Mouse (Mus musculus) retina, postnatal 1 day (tissue): ENCODE data around the gene Tlcd2.

Source experiments
- DNase-seq: peaks from one replicate; pipeline ENCODE4 v3.0.0-alpha.2; 2012

Tlcd2 gene

DNA sequence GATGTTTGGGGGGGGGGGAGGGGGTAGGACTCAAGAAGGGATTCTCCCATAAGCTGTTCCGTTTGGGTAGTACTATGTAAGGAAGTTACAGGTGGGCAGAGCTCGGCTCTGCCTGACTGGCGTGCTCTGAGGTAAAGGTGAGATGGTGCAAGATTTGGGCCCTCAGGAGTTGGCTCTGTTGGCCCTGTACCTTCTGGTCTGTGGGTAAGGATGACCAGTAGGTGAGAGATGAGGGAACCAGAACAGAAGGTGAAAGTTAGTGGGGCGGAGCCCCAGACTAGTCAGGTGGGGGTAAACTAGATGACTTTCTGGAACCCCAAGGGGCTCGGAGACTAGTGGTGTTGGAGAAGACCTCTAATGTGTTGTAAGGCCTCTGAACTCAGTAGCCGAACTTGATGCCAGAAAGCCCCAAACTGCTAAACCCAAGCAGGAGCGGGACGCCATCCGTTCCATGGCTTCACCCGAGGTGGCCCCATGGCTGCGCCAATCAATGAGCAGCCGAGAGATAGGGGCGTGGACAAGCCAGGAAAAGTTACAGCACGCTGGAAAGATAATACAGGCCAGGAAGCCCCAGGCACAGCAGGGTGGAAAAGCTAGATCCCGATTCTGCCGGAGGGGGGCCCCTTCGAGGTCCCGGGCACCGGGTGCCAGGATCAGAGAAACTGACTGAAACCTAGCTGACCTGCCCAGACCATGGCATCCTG is 6.1 kb downstream of the Tlcd2 start:
- peak; percentile 68 for DNase-seq

DNA sequence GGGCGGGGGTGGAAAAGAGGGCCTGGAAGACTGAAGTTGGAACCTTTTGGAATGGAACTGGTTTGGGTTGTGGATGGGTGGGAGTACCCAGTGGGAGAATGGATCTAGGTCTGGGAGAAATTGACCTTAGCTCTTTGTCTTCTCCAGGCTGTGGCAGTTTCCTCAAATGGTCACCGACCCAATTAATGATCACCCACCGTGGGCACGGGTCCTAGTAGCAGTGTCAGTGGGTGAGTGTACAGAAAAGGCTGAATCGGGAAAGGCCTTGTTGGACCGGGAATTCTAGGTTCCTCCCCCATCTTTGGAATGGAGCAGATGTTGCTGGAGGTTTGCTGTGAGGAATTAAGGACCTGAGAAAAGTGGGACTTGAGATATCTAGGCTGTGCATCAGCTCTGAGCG is 6.9 kb downstream of the Tlcd2 start:
- DNase-seq: no peak

DNA sequence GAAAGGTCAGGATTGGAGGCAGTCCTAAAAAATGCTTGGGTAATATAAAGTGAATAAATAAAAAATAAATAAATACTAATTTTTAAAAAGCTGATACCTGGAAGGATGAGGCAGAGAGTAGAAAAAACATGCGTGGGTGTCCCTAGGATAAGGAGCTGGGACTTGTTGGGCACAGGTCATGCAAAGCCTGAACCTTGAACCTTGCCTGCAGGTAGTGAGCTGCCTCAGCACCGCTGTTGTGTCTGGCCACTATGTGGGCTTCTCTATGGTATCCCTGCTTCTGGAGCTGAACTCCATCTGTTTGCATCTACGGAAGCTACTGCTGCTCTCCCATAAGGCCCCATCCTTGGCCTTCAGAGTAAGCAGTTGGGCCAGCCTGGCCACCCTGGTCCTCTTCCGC is 7.7 kb downstream of the Tlcd2 start:
- no peak for DNase-seq

DNA sequence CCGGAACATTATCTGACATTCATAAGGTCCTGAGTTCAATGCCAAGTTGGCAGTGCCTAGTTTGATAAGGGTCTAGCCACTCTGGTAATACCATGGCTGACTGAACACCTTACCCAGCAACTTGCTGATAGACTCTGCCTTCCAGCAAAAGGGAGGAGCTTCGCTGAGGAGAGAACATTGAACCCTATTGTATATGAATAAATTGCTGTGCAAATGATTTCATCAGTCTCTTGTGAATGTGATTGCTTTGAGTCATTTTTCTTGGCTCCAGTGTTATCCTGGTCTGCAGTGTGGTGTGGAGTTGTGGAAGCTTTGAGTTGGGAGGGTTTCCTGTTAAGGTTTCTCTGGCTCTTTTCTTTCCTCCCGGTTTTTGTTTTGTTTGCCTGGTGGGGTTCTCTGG is 9.2 kb downstream of the Tlcd2 start:
- DNase-seq: no peak

DNA sequence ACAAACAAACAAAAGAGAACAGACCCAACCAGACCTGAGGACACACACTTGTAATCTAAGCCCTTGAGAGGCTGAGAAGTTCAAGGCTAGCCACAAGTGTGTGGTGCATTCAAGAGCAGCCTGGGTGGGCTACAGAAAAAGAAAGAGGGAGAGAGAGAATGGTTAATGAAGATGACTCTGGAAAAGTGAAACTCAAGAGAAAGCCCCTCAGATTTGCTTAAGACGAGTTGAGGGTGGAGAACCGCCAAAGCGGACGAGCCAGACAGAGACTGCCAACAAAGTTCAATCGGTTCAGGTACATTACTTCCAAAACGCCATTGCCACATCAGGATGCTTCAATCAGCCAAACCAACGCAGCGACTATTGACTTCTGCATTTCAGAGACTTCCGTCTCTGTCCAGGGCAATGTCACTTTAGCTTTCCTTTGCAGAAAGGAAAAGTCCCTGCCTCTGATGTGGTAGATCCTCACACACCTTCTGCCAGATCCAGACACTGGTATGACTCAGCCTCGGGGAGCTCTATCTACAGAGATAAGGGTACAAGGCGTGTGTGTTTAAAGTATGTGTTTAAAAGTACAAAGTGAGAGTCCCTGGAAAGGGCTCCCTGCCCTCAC is 11.1 kb downstream of the Tlcd2 start:
- no peak for DNase-seq

DNA sequence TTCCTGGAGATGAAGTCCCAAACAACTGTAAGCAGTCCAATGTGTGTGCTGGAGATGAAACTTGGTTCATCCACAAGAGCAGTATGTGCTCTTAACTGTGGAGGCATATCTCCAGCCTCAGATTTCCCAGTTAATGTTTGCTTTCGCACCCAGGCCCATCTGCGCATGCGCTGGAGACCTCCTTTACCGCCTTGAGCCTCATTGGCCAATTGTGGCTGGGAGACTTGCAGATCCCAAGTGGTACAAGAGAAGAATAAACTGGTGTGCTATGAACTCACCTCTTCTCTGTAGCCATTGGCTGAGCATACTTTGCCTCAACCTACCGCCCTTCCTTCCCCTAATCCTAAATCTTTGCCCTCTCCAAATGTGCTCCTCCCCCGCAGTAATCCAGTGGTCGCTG is 11.9 kb downstream of the Tlcd2 start:
- DNase-seq: no peak

DNA sequence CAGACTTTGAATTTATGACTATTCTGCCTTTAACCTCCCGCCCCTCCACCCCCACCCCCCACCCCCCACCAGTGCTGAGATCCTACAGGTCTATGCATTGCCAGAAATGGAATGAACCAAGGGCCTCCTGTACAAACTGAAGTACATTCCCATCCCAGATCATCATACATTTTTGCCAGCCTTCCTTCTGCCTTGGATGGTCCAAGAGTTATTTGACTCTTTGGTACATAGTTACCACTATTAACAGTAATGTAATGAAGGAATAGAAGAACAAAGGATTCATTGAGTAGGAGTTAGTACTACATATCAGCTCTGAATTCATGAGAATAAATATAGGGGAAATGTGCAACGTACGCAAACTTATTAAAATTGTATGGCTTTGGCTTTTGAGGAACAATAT is 24.7 kb downstream of the Tlcd2 start:
- no peak for DNase-seq

DNA sequence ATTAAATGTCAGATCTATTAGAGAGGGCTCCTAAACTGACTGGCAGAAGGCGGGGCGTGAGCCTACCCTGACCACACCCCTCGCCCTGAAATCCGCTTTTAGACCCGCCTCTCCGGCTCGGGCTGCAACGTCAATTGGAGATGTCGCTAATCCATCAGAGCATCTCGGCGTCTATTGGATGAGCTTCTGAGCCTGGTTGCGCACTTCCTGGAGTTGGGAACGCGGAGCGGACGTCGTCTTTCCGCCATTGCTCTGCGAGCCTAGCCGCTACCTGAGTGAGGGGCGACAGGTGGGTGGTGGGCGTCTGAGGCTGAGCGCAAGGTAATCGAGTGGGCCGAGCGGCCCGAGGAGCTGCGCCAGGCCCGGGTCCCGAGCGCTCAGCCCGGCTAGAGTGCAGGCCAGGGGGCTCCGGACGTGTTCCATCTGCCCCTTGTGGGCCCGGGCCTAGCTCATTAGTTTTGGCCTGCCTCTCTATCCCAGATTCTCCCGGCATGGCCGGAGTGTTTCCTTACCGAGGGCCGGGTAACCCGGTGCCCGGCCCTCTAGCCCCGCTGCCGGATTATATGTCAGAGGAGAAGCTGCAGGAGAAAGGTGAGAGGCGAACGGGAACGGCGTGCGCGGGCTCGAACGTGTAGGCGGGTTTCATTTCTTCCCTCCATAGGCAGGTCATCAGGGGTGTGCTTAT is 25.2 kb downstream of the Tlcd2 start, which contains the start of gene Prpf8:
Gene Prpf8 (plus strand): TSS at position 216 of the 685 bp plus-strand sequence.
- DNase-seq: peak; percentile 98

DNA sequence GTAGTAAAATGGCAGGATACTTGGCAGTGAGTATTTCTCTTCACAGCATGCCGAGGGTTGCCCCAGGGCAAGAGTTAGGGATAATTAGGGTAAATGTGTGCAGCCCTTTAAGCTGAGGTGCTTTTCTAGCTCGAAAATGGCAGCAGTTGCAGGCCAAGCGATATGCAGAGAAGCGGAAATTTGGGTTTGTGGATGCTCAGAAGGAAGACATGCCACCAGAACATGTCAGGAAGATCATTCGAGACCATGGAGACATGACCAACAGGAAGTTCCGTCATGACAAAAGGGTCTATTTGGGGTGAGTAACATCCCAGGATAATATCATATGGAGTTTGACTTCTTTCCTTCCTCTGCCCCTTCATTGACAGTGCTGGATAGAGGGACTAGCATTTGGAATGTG is 26.0 kb downstream of the Tlcd2 start:
- peak; percentile 17 for DNase-seq

DNA sequence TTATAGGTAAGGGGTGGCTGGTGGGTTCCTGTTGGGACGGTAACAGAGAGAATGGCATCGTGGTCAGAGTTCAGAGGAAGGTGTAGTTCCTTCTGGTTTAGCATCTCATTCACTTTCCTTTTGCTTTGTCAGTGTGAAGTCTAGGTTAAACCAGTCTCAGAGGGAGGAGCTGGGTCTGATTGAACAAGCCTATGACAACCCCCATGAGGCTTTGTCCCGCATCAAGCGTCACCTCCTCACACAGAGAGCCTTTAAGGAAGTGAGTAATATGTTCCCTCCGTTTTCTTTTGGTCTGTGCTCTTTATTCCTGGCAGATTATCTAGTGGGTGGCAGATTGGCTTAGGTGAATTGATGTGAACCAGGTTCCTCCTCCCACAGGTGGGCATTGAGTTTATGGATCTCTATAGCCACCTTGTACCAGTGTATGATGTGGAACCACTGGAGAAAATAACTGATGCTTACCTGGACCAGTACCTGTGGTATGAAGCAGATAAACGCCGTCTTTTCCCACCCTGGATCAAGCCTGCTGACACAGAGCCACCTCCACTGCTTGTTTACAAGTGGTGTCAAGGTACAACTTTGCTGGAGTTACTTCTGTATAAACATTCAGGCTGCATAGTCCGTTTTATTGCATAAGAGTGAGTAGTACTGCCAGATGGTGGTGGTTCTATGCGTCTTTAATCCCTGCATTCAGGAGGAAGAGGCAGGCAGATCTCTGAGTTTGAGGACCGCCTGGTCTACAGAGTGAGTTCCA is 33.0 kb downstream of the Tlcd2 start:
- no peak for DNase-seq

DNA sequence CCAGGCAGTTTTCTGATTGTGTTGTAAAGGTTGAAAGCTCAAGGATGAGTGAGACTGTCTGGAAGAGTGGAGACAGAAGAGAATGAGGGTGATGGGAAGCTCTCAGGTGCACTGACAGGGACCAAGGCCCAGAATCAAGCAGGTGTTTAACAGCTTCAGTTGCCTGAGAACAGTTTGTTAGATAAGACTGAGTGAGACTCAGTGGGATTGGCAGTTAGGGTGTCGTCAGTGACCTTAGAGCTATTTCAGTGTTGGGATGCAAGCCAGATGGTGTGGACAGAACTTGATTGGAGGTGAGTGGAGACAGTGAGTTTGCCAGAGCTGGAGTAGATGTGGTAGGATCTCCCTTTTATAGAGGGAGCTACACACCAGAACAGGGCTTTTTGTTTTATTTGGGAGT is 36.6 kb downstream of the Tlcd2 start:
- no peak for DNase-seq

DNA sequence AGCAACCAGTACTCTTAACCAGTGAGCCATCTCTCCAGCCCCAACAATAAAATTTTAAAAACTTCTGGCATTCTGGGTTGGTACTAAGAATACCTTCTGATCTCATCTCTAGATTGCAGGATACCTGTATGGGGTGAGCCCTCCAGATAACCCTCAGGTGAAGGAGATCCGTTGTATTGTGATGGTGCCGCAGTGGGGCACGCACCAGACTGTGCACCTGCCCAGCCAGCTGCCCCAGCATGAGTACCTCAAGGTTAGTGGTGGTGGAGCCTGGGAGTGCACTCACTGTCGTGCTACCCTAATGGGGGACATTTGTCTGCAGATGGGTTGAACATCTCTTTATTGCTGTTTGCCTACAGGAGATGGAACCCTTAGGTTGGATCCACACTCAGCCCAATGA is 46.6 kb downstream of the Tlcd2 start:
- no peak for DNase-seq

DNA sequence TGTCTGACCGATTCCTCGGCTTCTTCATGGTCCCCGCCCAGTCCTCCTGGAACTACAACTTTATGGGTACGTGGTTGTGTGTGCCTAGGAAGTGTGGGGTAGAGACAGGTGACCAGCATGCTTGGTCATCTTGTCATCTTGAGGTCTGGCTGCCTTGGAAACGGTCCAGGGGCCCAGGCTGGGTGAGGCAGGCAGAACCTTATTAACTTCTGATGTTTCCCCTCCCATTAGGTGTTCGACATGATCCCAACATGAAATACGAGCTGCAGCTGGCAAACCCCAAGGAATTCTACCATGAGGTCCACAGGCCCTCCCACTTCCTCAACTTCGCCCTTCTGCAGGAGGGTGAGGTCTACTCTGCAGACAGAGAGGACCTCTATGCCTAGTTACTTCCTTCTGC is 47.4 kb downstream of the Tlcd2 start:
- DNase-seq: no peak

DNA sequence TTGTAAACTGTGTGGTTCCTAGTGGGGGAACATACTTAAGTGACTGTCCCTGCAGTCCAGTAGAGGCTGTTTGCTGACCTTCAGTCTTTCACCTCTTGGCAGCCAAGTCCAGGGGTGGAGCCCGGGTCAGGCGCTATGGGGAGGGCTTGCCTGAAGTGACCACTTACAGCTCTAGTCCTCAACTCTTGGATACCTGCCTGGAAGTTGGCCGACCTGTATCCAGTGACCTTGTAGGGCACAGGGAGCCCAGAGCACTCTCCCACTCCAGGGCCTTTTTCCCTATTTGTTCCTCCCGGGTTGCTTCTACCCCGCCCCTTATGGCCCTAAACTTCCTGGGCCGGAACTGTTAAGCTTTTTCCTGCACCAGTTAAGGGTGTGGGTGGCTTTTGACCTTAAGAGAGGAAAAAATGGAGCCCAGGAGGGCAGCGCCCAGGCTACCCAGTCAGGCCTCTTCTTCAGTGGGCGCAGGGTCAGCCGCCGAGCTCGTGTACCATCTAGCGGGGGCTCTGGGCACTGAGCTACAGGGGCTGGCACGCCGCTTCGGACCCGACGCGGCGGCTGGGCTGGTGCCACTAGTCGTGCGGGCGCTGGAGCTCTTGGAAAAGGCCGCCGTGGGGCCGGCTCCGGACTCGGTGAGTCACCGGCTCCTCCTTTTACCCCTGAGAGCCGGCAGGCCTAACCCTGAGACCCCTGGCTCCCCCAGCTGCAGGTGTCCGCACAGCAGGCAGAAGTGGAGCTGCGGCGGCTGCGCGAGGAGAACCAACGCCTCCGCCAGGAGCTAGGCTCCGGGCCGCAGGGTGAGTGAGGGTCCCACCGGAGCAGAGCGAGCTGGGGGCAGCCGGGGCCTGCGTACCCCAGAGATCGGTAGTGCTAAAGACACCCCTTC is 48.5 kb downstream of the Tlcd2 start, which contains the start of gene Rilp:
Gene Rilp (plus strand): TSS at position 354 of the 886 bp plus-strand sequence.
- no peak for DNase-seq

DNA sequence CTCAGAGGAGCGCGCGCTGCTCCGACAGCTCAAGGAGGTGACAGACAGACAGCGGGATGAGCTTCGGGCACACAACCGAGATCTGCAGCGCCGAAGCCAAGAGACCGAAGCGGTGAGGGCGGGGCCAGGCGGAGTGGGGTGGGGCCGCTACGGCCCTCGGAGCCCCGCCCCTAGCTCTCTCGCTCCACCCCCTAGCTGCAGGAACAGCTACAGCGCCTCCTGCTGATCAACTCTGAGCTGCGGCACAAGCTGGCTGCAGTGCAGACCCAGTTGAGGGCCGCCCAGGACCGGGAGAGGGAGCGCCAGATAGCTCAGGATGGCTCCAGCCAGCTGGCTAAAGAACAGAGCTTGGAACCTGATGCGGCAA is 49.1 kb downstream of the Tlcd2 start:
- DNase-seq: peak; percentile 93

DNA sequence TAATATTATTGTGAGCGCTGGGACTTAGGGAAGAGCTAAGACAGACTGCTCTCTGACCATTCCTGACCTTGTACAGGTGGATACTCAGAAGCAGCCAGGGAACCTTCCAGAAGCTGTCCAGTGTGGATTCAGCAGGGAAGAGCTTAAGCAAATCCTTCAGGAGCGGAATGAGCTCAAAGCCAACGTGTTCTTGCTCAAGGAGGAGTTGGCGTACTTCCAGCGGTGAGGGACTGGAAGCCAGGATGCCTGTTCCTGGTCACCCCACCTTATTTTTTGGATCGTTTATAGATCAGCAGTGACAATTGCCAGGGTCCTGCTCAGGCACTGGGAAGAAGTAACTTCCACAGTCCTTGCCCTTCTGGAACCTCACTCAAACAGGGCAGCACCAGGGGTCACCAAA is 49.7 kb downstream of the Tlcd2 start:
- no peak for DNase-seq

DNA sequence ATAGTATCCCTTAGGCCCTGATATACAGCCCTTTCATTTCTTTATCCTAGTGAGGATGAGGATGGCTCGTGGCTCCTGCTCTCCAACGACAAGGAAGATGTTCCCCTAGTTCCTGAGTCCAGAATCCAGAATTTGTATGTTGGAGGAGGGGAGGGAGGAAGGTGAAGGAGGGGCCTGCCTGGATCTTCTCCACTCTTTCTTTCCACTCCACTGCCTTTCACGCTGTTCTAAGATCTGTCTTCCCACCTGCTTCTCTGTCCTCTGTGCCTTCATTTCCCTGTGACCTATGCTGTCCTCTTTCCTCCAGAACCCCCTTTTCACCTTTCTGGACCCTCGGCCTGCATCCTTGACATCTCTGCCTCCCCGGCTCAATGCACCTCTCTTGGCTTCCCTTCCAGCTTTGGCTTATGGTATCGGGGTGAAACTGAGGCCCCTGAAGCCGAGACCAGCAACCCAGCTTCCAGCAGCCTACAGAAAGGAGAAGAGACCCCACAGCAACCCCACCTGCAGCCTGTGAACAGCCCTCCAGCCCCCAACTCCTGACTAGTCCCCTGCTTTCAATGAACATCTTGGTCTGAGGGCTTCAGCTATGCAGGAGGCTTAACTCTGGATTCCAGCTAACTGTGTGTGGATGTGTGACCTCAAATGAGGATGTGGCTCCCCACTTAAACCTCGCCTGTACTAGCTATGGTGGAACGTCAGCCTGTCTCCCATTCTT is 50.9 kb downstream of the Tlcd2 start:
- no peak for DNase-seq

DNA sequence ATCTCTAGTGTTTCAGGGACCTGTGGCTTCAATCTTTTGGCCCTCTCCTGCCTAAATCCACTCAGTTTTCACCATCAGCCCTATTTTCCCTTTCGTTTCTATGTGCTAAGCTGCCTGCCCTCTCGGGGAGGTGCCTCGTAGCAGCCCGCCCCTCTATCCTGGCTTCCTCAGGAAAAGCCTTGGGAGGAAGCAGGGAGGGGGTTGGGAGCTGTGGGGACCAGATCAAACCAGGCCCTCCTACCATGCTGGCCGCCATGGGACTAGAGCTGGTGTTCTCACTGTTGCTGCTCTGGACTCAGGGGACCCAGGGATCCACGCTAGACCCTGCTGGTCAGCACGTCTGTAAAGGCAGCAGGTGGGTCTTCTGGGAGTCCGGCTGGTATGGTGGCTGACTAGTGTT is 51.8 kb downstream of the Tlcd2 start, which contains the start of gene Scarf1:
Gene Scarf1 (plus strand): TSS at position 205 of the 400 bp plus-strand sequence.
- no peak for DNase-seq

DNA sequence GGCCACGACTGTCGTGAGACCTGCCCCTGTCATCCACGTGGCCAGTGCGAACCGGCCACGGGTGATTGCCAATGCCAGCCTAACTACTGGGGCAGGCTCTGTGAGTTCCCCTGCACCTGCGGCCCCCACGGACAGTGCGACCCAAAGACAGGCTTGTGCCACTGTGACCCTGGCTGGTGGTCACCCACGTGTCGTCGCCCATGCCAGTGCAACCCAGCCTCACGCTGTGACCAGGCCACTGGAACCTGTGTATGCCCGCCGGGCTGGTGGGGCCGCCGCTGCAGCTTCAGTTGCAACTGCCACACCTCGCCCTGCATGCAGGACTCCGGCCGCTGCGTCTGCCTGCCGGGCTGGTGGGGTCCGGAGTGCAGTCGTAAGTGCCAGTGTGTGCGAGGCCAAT is 53.7 kb downstream of the Tlcd2 start:
- DNase-seq: no peak

DNA sequence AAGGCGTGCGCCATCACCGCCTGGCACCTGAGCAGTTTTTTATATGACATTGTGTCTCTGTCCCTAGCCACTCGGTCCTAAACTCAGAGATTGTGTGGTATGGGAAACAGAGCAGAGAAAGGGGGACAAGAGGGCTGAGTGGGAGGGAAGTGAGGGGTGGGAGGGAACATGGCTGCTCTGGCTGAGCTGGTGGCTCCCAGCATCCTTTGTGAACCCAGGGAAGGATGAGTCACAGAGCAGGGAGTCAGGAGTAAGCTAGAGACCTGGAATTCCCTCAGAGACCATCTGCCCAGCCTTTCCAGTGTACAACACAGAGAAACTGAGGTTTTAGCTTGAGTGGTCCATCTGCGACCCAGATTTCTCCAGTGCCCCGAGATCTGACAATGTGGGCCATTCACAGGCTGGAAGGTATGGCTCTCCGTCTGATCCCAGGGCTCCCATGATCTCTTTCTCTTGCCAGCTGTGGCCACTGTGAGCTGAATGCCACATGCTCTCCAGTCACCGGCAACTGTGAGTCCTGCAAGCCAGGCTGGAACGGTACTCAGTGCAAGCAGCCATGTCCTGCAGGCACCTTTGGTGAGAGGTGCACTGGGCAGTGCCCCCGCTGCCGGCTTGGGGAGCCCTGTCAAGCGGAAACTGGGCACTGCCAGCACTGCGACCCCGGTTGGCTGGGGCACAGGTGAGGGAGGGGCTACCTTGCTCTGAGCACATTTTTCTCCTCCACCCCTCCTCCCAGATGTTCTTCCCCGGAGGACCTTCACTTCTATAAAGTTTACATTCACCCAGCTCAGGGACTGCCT is 58.5 kb downstream of the Tlcd2 start:
- peak; percentile 54 for DNase-seq
